Mouse (Mus musculus) cerebellum, adult 18-20 months (tissue): Measurements from ENCODE around the gene Cuta.

Experiments
- DNase-seq, 2 experiments: peaks; one replicate each; pipeline ENCODE4 v3.0.0; 2021

Cuta gene

DNA sequence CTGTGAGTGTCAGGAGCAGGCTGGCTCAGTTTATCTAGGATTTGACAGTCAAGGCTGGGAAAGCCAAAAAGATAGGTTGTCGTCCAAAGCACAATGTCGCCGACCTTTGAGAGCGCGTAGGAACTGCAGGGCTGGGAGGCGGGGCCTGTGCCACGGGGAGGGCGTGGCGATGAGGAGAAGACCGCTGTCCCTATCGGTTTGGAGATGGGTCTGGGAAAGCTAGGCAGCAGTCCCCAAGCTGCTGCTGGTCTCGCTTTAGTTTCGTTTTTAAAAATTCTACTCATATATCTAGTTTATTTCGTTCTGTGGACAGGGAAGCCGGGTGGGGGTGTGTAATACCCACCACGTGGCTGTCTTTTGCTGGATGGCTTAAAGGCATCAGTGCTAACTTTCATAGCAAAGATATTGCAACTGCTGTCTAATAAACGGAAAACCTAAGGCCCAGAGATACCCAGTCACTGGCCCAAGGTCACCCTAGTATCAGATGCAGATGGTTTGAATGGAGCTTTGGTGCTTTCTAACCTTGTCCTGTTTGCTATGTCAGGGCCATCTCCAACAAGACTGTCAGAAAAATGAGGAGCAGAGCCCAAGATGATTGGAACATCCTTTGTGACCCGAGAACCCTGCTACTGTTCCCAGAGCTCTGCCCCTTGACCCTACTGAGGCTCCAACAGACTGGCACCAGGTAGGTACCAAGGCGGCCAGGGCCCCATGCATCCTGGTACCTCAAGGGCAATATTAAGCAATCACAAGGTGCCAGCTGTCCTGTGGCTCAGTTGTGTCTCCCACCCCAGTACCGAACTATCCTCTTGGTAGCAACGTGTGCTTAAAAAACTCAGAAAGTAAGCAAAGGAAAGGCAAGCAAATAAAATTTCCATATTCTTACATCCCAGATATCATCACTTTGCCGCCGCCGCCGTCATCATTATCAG is 54.1 kb downstream of the Cuta start:
- peak; percentile 79 to 83 for DNase-seq
